Mouse (Mus musculus) adrenal gland, adult 10 weeks (tissue): ENCODE measurements around the gene Slc25a1. TPM values are rescaled to one million over a fixed set of nuclear protein-coding genes. Genes with fewer than 3 reads are reported as not detected.

ENCODE experiments used
- polyA plus RNA-seq: library from polyadenylated mRNA; stranded (reverse); fragments of 350-450 nt; fragmentation: Illumina TruSeq; extraction: RNeasy Lipid Tissue Mini Kit (QIAGEN cat#74804); gene quantifications from one replicate; pipeline ENCODE4 v1.2.3, GENCODE M21; 2014; ENCODE audit warnings: low read depth, low replicate concordance

The Slc25a1 gene
- 36.7 TPM for polyA plus RNA-seq

DNA sequence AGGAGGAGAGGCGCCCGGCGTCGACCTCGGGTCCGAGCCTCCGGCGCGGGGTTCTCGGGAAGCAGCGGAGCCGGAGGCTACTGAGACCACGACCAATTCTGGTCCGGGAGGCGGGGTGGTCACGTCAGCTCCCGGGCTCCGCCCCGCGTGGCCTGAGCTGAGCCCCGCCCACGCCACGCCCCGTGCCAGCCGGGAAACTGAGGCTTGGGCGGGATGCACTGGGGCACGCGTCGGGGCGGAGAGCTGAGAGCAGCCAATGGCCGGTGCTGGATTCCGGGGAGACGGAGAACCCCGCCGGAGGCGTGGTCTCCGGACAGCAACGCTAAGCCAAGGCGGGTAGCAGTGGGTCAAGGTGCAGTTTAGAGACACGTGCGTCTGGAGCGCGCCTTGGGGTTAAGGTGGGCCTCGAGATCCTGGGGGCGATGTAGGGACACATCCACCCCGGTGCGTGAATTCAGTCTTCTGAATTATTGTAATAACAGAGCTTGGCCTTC is at the start of gene Slc25a1:
Gene Slc25a1 (minus strand): TSS at position 133 of the 494 bp plus-strand sequence.

GRCm38 (mm10) chr16:17914307-17915249 is 13.4 kb downstream of the Slc25a1 start, which contains the start of gene Gsc2:
TSS of gene Gsc2 (minus strand) at chr16:17915059.

GRCm38 (mm10) chr16:17911052-17911595 is 16.9 kb downstream of the Slc25a1 start, which contains the start of gene Ess2:
TSS of gene Ess2 (minus strand) at chr16:17911348.

DNA sequence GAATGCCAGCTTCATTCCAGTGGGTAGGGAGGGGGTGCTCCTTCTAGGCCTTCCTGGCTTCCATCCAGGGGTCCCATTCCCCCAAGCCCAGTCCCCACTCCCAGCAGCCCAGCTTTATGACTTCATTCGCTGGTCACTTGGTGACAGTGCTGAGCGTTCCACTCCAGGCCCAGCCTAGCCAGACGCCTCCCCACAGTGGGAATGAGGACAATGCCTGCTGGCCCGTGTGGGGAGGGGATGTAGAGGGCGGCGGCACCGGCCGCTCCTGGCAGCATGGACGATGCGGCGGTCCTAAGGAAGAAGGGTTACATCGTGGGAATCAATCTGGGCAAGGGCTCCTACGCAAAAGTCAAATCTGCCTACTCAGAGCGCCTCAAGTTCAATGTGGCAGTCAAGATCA is 29.6 kb downstream of the Slc25a1 start, which contains the start of the genes Dgcr2 and Tssk2:
Gene Dgcr2 (minus strand): TSS at position 101 of the 400 bp plus-strand sequence.
Gene Tssk2 (plus strand): TSS at position 176 of the 400 bp plus-strand sequence.

DNA sequence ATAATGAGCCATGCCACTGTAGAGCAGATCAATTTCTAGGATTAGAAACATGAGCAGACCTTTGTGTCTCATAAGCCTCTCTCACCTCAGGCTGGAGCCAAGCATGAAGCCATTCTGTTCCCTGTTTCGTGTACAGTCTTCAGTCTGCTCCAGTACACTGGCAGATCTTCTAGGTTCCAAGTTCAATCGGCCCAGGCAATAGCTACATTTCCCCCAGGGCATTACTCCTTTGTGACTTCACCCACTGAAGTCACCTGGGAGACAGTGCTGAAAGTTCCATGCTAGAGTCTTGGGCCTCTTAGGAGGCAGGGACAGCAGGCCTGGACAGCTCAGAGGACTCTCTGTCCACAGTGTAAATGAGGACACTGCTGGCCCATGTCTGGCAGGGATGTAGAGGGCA is 34.1 kb downstream of the Slc25a1 start, which contains the start of gene Tssk1:
Gene Tssk1 (plus strand): TSS at position 301 of the 400 bp plus-strand sequence.

DNA sequence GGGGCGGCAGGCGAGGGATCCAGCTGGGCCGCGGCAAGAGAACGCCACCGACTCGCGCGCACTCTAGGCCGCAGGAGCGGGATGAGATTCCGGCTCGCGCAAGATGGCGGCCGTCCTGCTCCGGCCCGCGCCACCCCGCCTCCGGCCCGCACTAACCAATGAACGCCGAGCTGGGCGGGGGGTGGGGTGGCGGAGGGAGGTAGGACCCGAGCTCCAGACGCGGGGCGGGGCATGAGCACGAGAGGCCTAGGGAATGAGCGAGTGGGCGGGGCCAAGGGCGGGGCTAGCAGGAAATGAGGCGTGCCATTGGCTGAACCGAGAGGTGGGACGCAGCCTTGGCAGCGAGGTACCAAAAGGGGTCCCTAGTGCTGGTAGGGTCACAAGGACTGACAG is 36.5 kb downstream of the Slc25a1 start, which contains the start of gene Gm20518:
Gene Gm20518 (minus strand): TSS at position 105 of the 393 bp plus-strand sequence.

Other genes starting within 250 kb of the Slc25a1 start
- gene Med15, start 195.3 kb downstream of the Slc25a1 start, polyA plus RNA-seq, result 13.5 TPM
- gene Klhl22, start 168.6 kb downstream of the Slc25a1 start, polyA plus RNA-seq, result 11.2 TPM
- not detected for gene Scarf2, start 130.9 kb downstream of the Slc25a1 start, polyA plus RNA-seq
- not detected for gene B830017H08Rik, start 95.1 kb downstream of the Slc25a1 start, polyA plus RNA-seq
- not detected for gene Car15, start 89.9 kb downstream of the Slc25a1 start, polyA plus RNA-seq
- gene Gm20518, start 36.5 kb downstream of the Slc25a1 start, polyA plus RNA-seq, result not detected
- gene Tssk1, start 34.0 kb downstream of the Slc25a1 start, polyA plus RNA-seq, result not detected
- gene Dgcr2, start 29.7 kb downstream of the Slc25a1 start, polyA plus RNA-seq, result 8.2 TPM
- gene Tssk2, start 29.6 kb downstream of the Slc25a1 start, polyA plus RNA-seq, result not detected
- 2.1 TPM for gene Ess2, start 16.9 kb downstream of the Slc25a1 start, polyA plus RNA-seq
- not detected for gene Gsc2, start 13.2 kb downstream of the Slc25a1 start, polyA plus RNA-seq
- not detected for gene Vpreb2, start 52.2 kb upstream of the Slc25a1 start, polyA plus RNA-seq
- 6.9 TPM for gene Dgcr6, start 124.6 kb upstream of the Slc25a1 start, polyA plus RNA-seq
- gene Prodh, start 162.0 kb upstream of the Slc25a1 start, polyA plus RNA-seq, result 0.76 TPM
- gene Rtn4r, start 199.4 kb upstream of the Slc25a1 start, polyA plus RNA-seq, result not detected